Mouse (Mus musculus) heart, postnatal 4 days (tissue): ENCODE measurements around the gene Gfm2. TPM values are rescaled to one million over a fixed set of nuclear protein-coding genes. Genes with fewer than 3 reads are reported as not detected.
"Not testable (repeated sequence)": the region's sequence is repeated elsewhere in the genome, so short reads cannot be mapped to it uniquely, and the experiment has no call there.

Source experiments
- DNase-seq: peaks from one replicate; pipeline ENCODE4 v3.0.0; 2021
- total RNA-seq, 2 experiments: library from RNA; stranded (reverse); gene quantifications; 2 replicates each; pipeline ENCODE4 v1.2.3; 2021

The Gfm2 gene
- 10 to 100 TPM; 32.1 to 33.5 TPM for total RNA-seq

- peak; percentile 90 for DNase-seq
Observed at GRCm38 (mm10) chr13:97137466-97138400, at the start of gene Gfm2, which contains the start of gene Nsa2. Gfm2 (plus strand) TSS chr13:97137937. Nsa2 (minus strand) TSS chr13:97137937.

- DNase-seq, result no peak
Observed at GRCm38 (mm10) chr13:97088183-97088582, 49.6 kb upstream of the Gfm2 start.

DNA sequence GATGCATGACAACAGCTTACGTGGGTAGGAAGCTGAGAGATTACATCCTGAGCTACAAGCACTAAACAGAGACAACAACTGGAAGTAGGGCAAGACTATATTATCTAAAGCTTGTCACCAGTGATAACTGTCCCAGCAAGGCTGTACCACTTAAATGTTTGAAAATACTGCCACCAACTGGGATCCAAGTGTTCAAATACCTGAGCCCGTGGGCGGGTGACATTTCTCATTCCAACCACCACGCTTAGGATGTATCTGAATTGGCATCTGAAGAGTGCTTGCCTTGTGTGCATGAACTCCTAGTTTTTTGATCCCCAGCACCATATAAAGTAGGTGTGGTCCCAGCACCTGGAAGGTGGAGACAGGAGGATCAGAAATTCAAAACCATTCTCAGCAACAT lies 42.0 kb upstream of the Gfm2 start:
- DNase-seq, result no peak

DNA sequence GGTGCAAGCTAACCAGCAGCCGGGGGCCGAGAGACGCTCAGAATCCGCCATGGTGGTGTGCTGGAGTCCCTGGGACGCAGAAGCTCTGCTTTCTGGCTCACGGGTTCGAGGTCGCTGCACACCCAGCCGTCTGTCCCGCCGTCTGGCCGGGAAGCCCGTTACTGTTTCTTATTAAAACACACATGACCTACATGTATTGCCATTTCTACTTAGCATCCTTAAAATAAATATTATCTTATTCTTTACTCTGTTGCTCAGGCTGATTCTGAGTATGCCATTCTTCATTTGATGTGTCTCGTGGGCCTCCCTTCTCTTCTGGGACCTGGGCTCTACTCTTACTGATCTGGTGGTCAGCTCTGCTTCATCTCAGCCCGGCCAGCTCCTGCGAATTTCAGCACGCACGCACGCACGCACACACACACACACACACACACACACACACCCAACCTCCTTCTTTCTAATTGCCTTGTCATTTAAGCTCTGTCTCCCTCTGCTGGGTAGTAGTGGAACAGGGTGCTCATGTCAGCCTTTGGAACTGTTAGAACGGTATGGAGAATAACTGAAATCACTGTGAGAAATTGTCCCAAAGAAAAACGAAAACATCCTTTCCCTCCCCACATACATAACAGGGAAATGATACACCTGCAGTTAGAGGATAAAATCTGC lies 38.4 kb upstream of the Gfm2 start, which contains the start of gene Gm6169:
Gene Gm6169, minus strand, starts transcription at position 51 of the 666 bp plus-strand sequence.
- DNase-seq, result peak; percentile 72

DNA sequence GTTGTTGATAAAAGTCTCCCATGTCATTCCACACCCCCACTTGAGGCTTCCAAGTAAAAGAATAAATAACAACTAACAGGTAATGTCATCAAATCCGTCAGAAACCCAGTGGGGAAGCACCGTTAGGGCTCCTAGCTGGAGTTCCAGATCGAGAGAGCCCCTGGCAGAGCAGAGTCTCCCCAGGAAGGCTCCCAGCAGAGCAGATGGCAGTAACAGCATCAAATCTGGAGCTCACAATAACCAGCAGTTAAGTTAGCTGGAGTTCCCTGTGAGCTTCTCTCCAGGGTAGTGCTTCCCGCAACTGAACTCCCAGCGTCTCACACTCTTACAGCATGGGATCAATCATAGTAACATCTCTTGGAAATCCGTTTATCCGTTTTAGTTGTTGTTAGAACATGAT lies 32.7 kb upstream of the Gfm2 start:
- DNase-seq, result no peak

DNA sequence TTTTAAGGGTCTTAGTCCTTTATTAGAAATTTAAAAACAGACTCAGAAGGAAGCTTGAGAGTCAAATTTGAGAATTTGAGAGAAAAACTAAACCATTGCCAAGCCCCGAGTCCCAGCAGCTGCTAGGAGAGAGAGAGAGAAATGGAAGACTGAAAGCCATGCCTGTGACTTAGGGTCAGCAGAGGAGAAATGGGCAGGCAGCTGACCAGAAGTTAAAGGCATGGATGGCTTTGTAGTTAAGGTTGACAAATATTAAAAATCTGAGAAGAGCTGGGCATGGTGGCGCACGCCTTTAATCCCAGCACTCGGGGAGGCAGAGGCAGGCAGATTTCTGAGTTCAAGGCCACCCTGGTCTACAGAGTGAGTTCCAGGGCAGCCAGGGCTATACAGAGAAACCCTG lies 30.0 kb upstream of the Gfm2 start:
- not testable (repeated sequence) for DNase-seq

- no peak for DNase-seq
Observed at GRCm38 (mm10) chr13:97109046-97109445, 28.7 kb upstream of the Gfm2 start.

GRCm38 (mm10) chr13:97121341-97121740 lies 16.4 kb upstream of the Gfm2 start:
- no peak for DNase-seq

DNA sequence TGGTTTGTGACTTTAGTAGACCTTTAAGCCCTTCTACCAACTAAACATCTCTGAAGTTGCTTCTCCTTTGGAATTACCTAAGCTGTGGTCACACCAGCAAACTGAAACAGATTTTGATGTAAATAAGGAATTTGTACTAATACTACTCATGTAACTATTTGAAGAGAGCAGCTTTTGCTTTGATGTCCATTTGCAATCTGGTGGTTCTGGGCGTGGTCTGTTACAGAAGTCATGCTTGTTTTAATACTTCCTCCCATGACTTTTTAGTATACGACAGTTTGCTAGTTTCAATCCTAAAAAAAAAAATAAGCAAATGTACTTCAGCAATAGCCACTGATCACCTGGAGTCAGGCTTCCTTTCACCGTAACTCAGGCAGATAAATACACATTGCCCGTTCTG lies 8.1 kb upstream of the Gfm2 start:
- DNase-seq, result not testable (repeated sequence)

- DNase-seq, result not testable (repeated sequence)
Observed at GRCm38 (mm10) chr13:97130413-97130812, 7.3 kb upstream of the Gfm2 start.

- not testable (repeated sequence) for DNase-seq
Observed at GRCm38 (mm10) chr13:97138404-97138931, 731 bp downstream of the Gfm2 start.

- DNase-seq, result no peak
Observed at GRCm38 (mm10) chr13:97142321-97142720, 4.6 kb downstream of the Gfm2 start.

DNA sequence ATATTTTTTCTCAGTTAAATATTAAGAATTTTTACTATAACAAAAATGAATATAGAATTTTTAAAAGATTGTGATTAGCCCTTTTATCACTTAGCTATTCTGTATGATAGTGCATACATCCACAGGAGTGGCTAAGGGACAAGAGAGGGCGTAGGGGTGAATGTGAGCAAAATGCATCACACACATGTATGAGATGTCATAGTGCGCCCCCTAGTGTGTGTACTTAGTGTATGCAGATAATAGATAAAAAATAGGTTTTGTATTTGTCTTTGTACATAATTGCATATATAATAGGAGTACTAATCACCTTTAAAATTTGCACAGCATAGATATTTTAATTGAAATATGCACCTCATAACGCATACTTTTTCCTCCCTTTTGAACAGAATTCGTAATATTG lies 8.1 kb downstream of the Gfm2 start:
- DNase-seq, result peak; percentile 52

- no peak for DNase-seq
Observed at GRCm38 (mm10) chr13:97175520-97176264, 38.0 kb downstream of the Gfm2 start.

- no peak for DNase-seq
Observed at GRCm38 (mm10) chr13:97176731-97177130, 39.0 kb downstream of the Gfm2 start.

GRCm38 (mm10) chr13:97178943-97179342 lies 41.2 kb downstream of the Gfm2 start:
- DNase-seq, result no peak

DNA sequence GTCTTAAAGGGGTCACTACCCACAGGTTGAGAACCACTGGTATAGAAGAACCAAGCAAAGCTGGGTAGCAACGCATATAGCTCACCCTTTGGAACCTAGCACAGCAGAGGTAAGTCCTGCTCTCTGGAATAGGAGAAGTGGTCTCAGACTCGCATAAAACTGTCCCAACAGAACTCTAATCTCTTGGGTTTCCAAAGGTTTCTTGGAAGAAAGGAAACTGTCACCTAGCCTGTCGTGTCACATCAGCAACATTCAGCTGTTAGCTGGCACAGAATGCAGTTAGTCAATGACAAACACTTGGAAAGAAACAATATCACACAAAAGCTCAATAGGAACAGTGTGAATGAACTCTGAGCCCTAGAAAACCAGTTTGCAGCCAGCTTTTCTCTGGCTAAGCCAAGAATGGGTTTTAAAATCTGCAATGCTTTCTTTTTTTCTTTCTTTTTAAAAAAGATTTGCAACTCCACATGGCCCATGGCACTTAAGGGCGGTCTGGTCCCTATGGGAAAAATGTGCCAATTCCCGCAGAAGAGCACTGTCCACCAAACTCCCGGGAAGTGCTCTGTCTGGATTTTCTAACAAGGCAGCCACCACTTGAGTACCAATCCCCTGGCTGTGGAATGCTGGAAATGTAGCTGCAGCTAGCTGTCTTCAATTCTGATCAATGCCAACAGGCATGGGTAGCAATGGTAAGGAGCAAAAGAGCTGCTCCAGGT lies 42.5 kb downstream of the Gfm2 start:
- DNase-seq, result no peak

GRCm38 (mm10) chr13:97182821-97183220 lies 45.1 kb downstream of the Gfm2 start:
- no peak for DNase-seq

- no peak for DNase-seq
Observed at GRCm38 (mm10) chr13:97184168-97184567, 46.4 kb downstream of the Gfm2 start.

DNA sequence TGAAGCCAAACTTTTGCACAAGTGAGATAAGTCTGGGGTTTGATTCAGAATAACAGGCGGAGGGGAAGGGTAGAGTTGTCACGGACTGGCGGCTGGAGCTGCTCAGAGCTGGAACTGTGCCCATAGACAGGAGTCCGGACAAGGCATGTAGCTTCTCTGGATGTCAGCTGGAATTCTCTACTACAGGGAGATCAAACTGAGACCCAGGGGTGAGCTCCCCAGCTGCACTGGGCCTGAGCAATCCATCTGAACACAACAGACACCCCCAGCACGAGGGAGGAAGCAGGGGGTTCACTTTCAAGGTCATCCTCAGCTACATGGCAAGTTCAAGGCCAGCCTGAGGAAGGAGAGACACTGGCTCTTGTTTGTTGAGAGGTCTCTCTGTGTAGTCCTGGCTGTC lies 46.9 kb downstream of the Gfm2 start:
- no peak for DNase-seq

DNA sequence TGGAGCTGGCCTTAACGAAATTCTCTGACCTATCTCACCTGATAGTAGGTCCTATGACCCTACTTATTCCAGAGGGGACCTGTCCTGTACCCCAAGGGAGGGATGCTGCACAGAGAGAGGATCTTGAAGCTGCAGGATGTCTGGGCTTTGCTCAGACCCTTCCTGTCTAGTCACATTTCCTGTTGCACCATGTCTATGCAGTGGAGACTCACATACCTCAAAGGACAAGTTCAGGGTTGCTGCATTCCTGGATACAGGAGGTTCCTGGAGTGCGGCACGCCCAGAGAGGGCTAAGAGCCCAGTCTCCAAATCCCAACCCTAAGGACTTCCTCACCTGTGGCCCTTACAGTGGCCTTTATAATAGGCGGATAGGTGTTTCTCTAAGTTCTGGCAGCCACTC lies 48.6 kb downstream of the Gfm2 start:
- no peak for DNase-seq

DNA sequence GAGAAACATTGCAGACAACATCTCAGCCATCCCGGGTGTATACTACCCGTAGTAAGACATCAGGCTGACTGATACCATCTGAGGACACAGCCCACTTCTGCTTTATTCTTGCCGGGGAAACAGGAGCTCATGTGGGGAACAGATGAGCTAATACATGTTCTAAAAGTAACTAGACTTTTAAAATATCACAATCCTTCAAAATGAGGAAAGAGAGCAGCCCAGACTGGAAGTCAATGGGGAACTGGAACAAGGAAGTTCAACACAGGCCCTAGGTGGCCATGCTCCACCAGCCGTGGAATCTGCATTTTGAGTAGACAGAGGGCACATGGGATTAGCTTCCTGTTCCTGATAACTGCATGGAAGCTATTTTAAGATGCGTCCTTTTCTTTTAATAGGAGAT lies 50.0 kb downstream of the Gfm2 start:
- DNase-seq, result no peak
